Mouse (Mus musculus) thymus, adult 2 months (tissue): ENCODE results near the gene Epha10.

Experiments
- CTCF ChIP-seq: fragments of 200-500 bp; IDR thresholded peaks from 2 replicates; pipeline ENCODE4 v1.5.1; 2012; ENCODE audit warnings: mild to moderate bottlenecking, control low read depth, low read length, moderate library complexity, borderline replicate concordance; ENCODE audit not compliant: control insufficient read depth, poor library complexity, insufficient read depth; ENCODE audit errors: extremely low read depth
- POLR2A ChIP-seq: fragments of 200-500 bp; IDR thresholded peaks from 2 replicates; pipeline ENCODE4 v1.6.1; 2012; ENCODE audit warnings: mild to moderate bottlenecking, low read length, control low read depth, moderate library complexity; ENCODE audit not compliant: control insufficient read depth, poor library complexity, insufficient read depth; ENCODE audit errors: extremely low read depth

- TF ChIP-seq POLR2A, result no peak
- TF ChIP-seq CTCF, result no peak
Measured at GRCm38 (mm10) chr4:124858370-124858769, 22.3 kb upstream of the Epha10 start.
